Mouse (Mus musculus): Measurements from ENCODE around the gene Serpina1e.
"Not testable (repeated sequence)": the region's sequence is repeated elsewhere in the genome, so short reads cannot be mapped to it uniquely, and the experiment has no call there.

Gene Serpina1e

GRCm38 (mm10) chr12:103962860-103963259, 4.1 kb upstream of the Serpina1e start:
- DNase-seq (ENCODE audit: low read depth, low spot score): no peak

GRCm38 (mm10) chr12:103962337-103962736, 3.6 kb upstream of the Serpina1e start:
- no peak for DNase-seq (ENCODE audit: low read depth, low spot score)

- DNase-seq (ENCODE audit: low read depth, low spot score): no peak
Observed at GRCm38 (mm10) chr12:103961716-103962115, 2.9 kb upstream of the Serpina1e start.

GRCm38 (mm10) chr12:103956555-103956954, 2.2 kb downstream of the Serpina1e start:
- DNase-seq (ENCODE audit: low read depth, low spot score): not testable (repeated sequence)

GRCm38 (mm10) chr12:103952972-103953371, 5.8 kb downstream of the Serpina1e start:
- DNase-seq (ENCODE audit: low read depth, low spot score): not testable (repeated sequence)

- DNase-seq (ENCODE audit: low read depth, low spot score): no peak
Observed at GRCm38 (mm10) chr12:103946243-103946642, 12.5 kb downstream of the Serpina1e start.

DNA sequence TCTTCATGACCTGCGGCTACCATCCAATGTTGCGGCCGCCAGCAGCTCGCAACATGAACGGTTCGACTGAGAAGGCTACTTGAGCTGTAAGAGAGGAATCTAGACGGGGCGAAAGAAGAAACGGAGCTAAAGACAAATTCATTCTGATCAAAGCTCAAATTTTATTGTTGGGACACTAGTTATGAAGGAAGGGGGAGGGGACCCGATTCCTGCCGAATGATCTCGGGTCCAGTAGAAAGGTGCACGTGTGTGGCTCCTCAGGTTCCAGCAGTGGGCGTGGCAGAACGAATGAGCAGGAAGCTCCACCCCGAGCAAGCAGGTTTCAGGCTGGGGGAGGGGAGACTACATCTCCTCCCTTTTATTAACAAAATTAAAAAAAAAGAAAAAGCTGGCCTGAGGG, 49.6 kb downstream of the Serpina1e start:
- DNase-seq (ENCODE audit: low read depth, low spot score): not testable (repeated sequence)

DNA sequence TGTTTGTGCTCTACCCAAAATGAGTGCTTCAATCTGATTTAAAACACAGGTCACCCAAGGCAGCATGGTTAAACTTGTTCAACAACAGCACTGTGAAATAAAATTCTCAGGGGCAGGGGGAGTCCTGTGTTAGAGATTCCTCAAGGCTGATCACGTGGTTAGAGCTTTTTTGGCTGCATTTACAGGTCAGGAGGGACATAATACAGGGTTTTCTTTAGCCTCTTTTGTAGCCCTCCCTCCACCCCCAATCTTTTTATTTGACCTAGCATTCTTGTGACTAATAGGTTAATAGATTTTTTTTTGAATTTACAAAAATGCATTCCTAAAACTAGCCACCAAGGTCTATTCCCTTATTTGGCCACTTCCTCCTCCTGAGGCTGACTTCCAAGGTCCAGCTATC, 51.0 kb downstream of the Serpina1e start:
- not testable (repeated sequence) for DNase-seq (ENCODE audit: low read depth, low spot score)

GRCm38 (mm10) chr12:103904837-103905340, 53.9 kb downstream of the Serpina1e start, which contains the start of gene Serpina1c:
Serpina1c (minus strand) TSS chr12:103904887.
- DNase-seq (ENCODE audit: low read depth, low spot score): not testable (repeated sequence)

DNA sequence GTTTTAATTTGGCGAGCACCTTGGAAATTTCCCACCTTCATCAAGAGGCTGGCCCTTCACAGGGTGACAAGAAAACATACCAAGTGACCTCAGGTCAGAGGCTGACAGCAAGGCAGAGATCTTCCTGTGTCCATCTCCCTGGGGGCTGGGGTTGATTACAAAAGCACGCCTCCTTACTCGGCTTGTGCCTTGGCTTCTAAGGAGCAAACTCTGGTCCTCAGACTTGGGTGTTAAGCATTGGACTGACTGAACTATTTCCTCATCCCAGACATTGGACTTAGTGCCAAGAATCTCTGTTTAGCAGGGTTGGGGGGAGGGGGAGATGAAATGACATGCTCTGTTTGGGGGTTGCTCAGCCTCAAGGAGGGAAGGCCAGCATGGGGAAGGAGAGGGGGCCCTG, 56.8 kb downstream of the Serpina1e start:
- DNase-seq (ENCODE audit: low read depth, low spot score): not testable (repeated sequence)

All from mesoderm, embryonic 11.5 days (tissue).